Mouse (Mus musculus) kidney, postnatal 14 days (tissue): ENCODE measurements around the gene Zc2hc1b.

Experiments used
- DNase-seq: peaks from one replicate; pipeline ENCODE4 v3.0.0; 2022; ENCODE audit warnings: mixed read lengths

Gene Zc2hc1b

GRCm38 (mm10) chr10:13112849-13113248, 65.0 kb downstream of the Zc2hc1b start:
- no peak for DNase-seq

GRCm38 (mm10) chr10:13109781-13110180, 68.0 kb downstream of the Zc2hc1b start:
- no peak for DNase-seq

DNA sequence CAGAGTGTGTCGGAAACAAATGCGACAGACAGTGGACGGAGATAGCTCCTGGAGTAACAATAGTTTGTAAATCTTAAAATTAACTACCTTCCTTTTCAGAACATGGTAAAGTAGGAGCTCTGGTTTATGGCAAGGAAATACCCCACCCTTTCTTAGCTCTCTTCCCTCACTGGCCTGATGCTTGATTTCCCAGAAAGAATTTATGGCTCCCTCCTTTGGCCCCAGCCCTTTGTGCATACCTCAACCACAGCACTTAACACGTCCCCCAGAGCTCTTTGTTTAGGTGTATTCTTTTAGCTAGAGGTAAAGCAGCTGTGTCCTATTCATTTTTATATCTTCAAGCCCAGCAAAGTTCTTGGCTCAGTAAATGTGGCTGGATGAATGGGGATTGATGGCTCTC, 69.0 kb downstream of the Zc2hc1b start:
- no peak for DNase-seq

- no peak for DNase-seq
Observed at GRCm38 (mm10) chr10:13108021-13108548, 69.7 kb downstream of the Zc2hc1b start.

DNA sequence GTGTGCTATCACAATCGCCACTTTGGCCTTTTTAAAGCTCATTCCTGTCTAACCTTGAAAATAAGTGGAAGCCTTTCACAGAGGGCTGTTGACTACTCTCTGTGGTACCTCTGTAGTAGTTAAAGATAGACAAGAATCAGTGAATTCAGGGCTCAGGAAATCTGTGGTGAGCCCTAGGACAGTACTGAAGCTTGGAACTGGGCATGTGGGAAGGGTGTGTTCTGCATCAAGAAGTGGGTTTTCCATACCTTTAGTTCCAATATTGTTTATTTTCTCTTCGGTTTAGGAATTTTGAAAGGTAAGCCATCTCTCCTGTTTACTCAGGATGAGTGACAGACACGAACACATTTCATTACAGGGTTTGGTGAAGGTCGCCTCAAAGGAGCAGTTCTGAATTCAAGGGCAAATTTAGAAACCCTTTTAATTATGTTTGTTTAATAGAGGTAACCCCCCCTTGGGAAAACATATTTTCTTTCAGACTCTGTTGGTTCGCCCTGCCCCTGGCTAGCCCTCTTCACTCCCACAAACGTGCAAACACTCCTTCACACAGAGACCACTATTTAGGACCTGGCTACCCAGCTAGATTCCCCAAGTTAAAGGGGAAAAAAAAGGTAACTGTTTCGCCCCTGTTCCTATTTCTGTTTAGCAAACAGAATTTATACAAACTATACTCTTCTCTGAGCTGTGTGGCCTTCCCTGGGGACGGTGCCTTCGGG, 70.8 kb downstream of the Zc2hc1b start:
- DNase-seq, result no peak

DNA sequence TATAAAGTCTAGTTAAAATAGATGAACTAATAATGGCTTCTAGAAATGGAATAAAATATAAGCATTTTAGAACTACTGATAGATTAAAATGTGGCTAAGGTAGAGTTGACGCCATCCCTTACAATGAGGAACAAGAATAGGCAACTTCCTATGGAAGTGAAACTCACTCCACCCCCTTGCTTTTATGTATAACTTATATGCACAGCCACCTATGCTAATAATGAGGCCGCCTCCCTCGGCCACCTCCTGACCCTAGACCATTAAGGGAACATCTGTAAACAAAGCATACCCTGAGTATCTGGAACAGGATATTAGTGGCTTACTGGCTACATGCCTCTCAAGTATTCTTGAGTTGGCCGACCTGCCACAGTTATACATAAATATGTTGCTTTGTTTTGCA, 74.0 kb downstream of the Zc2hc1b start:
- no peak for DNase-seq

GRCm38 (mm10) chr10:13102360-13102759, 75.5 kb downstream of the Zc2hc1b start:
- no peak for DNase-seq

- no peak for DNase-seq
Observed at GRCm38 (mm10) chr10:13100061-13100648, 77.7 kb downstream of the Zc2hc1b start.
